Mouse (Mus musculus): Measurements from ENCODE around the gene Tmtc3. TPM values are rescaled to one million over a fixed set of nuclear protein-coding genes. Genes with fewer than 3 reads are reported as not detected.

Gene Tmtc3
- 7.5 TPM for polyA plus RNA-seq (2015; fragmentation: Illumina TruSeq; extraction: RNeasy Lipid Tissue Mini Kit (QIAGEN cat#74804); ENCODE audit: low read depth, low replicate concordance)

GRCm38 (mm10) chr10:100487097-100487978 lies at the start of gene Tmtc3, which contains the start of gene Cep290:
Tmtc3 (minus strand) TSS chr10:100487350.
Cep290 (plus strand) TSS chr10:100487558.

Other genes with a start within 250 kb of the Tmtc3 start
- gene Gm4301, start 151.7 kb downstream of the Tmtc3 start, polyA plus RNA-seq (2015; fragmentation: Illumina TruSeq; extraction: RNeasy Lipid Tissue Mini Kit (QIAGEN cat#74804); ENCODE audit: low read depth, low replicate concordance): not detected
- gene Gm4302, start 146.5 kb downstream of the Tmtc3 start, polyA plus RNA-seq (2015; fragmentation: Illumina TruSeq; extraction: RNeasy Lipid Tissue Mini Kit (QIAGEN cat#74804); ENCODE audit: low read depth, low replicate concordance): not detected
- not detected for gene Gm4303, start 141.4 kb downstream of the Tmtc3 start, polyA plus RNA-seq (2015; fragmentation: Illumina TruSeq; extraction: RNeasy Lipid Tissue Mini Kit (QIAGEN cat#74804); ENCODE audit: low read depth, low replicate concordance)
- gene Gm4305, start 136.3 kb downstream of the Tmtc3 start, polyA plus RNA-seq (2015; fragmentation: Illumina TruSeq; extraction: RNeasy Lipid Tissue Mini Kit (QIAGEN cat#74804); ENCODE audit: low read depth, low replicate concordance): not detected
- not detected for gene Gm4307, start 126.0 kb downstream of the Tmtc3 start, polyA plus RNA-seq (2015; fragmentation: Illumina TruSeq; extraction: RNeasy Lipid Tissue Mini Kit (QIAGEN cat#74804); ENCODE audit: low read depth, low replicate concordance)
- gene Gm4312, start 104.8 kb downstream of the Tmtc3 start, polyA plus RNA-seq (2015; fragmentation: Illumina TruSeq; extraction: RNeasy Lipid Tissue Mini Kit (QIAGEN cat#74804); ENCODE audit: low read depth, low replicate concordance): not detected
- 10.9 TPM for gene Cep290, start 208 bp upstream of the Tmtc3 start, polyA plus RNA-seq (2015; fragmentation: Illumina TruSeq; extraction: RNeasy Lipid Tissue Mini Kit (QIAGEN cat#74804); ENCODE audit: low read depth, low replicate concordance)
- 20.8 TPM for gene 4930430F08Rik, start 103.1 kb upstream of the Tmtc3 start, polyA plus RNA-seq (2015; fragmentation: Illumina TruSeq; extraction: RNeasy Lipid Tissue Mini Kit (QIAGEN cat#74804); ENCODE audit: low read depth, low replicate concordance)
- gene 1700017N19Rik, start 103.1 kb upstream of the Tmtc3 start, polyA plus RNA-seq (2015; fragmentation: Illumina TruSeq; extraction: RNeasy Lipid Tissue Mini Kit (QIAGEN cat#74804); ENCODE audit: low read depth, low replicate concordance): not detected

All from brain, adult 10 weeks (tissue).